Mouse (Mus musculus) megakaryocyte progenitor cell, adult 5-6 weeks (primary cell): ENCODE data around the gene Gm20388. TPM values are rescaled to one million over a fixed set of nuclear protein-coding genes. Genes with fewer than 3 reads are reported as not detected.

ENCODE experiments used
- ATAC-seq: replicated peaks from 2 replicates; pipeline ENCODE4 v1.8.0; 2016; ENCODE audit warnings: mild to moderate bottlenecking, moderate TSS enrichment, inconsistent platforms; ENCODE audit not compliant: poor library complexity
- total RNA-seq, 2 experiments: library from RNA; stranded (forward) in 1 of 2; stranded (reverse) in 1 of 2; fragments of 157-497, 149-512 nt in 1 of 2; fragments of 200-1000 nt in 1 of 2; gene quantifications; 2 replicates each; pipeline versions ENCODE4 v1.2.3 to v1.2.4; 2015 to 2017

Gm20388 gene
- total RNA-seq, 2 experiments from 2014 or later = 18.6 TPM; not detected in 1

- no peak for ATAC-seq
These were observed 988.3 kb downstream of the Gm20388 start for GRCm38 (mm10) chr8:120898828-120899407.

GRCm38 (mm10) chr8:120902346-120902745 lies 991.7 kb downstream of the Gm20388 start:
- no peak for ATAC-seq

DNA sequence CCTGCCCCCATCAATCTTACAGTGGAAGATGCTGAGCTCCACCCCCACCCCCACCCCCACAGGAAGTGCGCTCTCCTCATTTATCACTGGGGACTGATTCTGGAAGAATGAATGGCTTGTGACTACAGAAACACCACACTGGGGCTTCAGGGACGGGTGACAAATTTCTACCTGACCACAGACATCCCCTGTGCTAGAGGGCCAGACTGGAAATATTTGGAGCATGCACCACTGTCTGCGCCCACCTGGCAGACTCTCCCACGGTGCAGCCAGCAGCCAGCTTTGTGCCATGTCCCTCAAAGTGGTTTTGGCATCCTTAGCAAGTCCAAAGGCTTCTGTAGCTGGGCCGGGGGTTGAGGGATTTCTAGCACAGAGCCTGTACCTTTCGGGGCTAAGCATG lies 997.0 kb downstream of the Gm20388 start:
- ATAC-seq = no peak

- no peak for ATAC-seq
These were observed 1000.3 kb downstream of the Gm20388 start for GRCm38 (mm10) chr8:120910936-120911335.

DNA sequence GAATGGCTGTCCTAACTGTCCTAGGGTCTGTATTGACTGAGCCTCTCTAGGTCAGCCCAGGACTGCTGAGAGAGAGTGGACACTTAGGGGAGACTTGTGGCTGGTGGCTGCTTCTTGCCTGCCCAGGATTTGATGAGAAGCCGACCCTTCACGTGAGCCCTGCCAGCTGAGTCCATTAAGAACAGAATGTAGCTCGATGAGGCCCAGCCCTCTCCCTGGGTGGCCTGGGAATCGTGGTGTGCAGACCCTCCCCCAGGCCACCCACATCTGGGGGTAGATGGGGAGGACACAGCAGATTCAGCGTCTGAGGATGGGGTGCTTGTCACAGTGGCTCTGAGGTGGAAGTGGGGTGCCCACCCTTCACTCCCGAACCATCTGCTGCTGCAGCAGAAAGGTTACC lies 1001.8 kb downstream of the Gm20388 start:
- no peak for ATAC-seq

- no peak for ATAC-seq
These were observed 1006.3 kb downstream of the Gm20388 start for GRCm38 (mm10) chr8:120916831-120917435.

GRCm38 (mm10) chr8:120920527-120920926 lies 1009.9 kb downstream of the Gm20388 start:
- no peak for ATAC-seq

- no peak for ATAC-seq
These were observed 1015.6 kb downstream of the Gm20388 start for GRCm38 (mm10) chr8:120926201-120926600.

- no peak for ATAC-seq
These were observed 1017.4 kb downstream of the Gm20388 start for GRCm38 (mm10) chr8:120928082-120928481.

DNA sequence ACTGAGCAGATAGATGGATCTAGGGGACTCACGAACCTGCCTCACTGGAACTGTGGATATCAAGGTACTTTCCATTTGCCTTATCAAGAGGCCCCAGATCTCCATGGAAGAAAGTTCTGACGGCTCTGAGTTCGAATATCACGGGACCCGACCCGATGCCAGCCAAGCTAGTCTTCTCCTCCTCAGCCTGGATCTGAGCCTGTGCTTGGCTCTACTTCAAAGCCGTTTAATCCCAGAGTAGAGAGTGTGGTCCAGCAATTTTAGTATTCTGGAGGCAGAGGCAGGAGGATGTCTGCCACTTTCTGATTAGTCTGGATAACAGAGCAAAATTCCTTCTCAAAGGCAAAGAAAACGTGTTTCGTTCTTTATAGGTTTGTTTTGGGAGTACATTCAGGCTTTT lies 1024.0 kb downstream of the Gm20388 start:
- ATAC-seq = no peak

DNA sequence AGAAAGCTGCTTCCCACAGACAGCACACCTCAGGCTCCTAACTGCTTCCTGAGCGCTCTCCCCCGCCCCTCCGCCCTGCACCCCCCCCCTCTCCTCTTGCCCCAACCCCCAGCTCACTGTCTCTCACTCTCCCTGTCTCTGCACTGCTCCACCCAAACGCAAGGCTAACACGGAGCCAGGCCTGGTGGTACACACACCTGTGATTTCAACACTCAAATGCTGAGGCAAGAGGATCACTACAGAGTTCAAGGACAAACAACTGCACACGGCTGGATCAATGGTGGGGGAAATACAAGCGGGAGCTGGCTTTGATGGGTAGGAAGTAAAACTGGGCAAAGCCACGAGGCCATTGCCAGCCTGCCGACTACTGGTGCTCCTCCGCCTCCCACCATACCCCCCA lies 1026.0 kb downstream of the Gm20388 start:
- no peak for ATAC-seq

- ATAC-seq = no peak
These were observed 1026.8 kb downstream of the Gm20388 start for GRCm38 (mm10) chr8:120937474-120937873.

DNA sequence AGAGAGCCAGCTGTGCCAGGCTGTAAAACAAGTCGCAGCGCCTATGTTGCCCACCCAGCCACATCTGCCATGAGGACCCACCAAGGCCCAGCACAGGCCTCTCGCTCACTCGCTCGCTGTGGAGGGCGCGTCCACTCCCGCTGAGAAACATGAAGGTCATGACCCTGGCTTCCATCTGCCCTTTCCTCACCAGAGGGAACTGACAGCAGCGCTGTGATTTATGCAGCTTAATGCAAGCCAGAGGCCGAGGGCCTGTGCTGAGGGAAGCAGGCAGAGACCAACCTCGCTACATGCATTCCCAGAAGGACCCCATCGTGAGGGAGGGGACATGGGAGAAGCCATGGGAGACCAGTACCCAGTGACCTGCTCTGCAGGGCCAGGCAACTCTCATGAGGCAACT lies 1029.6 kb downstream of the Gm20388 start:
- no peak for ATAC-seq

DNA sequence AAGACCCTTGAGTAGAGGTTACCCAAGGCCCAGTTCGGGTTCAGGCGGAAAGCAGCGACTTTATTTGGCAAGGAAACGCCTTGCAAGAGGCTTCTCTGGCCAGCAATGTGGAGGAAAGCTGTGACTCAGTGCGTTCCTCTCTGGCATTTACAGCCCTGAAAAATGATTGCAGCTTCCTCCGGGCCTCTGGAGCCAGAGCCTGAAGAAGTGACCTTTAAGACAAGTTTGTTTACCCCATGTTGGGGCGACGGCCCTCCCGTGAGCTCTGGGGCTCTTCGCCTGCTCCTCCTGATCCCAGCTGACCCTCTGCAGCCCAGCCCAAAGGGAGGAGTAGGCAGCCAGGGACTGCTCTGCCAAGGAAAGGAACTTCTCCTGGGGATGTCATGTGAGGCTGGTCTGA lies 1036.6 kb downstream of the Gm20388 start:
- ATAC-seq = no peak

DNA sequence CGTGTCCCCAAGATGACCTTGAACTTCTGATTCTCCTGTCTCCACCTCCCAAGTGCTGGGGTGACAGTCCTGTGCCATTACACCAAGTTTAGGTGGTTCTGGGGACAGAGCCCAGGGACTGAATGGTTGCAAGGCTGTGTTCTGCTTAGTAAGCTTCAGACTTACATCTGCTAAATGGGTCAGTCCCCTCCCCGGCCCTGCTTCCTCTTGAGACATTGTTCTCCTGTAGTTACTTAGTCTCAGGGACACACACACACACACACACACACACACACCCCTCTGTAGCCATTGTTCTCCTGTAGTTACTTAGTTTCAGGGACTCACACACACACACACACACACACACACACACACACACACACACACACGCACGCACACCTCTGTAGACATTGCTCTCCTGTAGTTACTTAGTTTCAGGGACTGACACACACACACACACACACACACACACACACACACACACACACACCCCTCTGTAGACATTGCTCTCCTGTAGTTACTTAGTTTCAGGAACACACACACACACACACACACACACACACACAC lies 1037.5 kb downstream of the Gm20388 start:
- ATAC-seq = no peak

DNA sequence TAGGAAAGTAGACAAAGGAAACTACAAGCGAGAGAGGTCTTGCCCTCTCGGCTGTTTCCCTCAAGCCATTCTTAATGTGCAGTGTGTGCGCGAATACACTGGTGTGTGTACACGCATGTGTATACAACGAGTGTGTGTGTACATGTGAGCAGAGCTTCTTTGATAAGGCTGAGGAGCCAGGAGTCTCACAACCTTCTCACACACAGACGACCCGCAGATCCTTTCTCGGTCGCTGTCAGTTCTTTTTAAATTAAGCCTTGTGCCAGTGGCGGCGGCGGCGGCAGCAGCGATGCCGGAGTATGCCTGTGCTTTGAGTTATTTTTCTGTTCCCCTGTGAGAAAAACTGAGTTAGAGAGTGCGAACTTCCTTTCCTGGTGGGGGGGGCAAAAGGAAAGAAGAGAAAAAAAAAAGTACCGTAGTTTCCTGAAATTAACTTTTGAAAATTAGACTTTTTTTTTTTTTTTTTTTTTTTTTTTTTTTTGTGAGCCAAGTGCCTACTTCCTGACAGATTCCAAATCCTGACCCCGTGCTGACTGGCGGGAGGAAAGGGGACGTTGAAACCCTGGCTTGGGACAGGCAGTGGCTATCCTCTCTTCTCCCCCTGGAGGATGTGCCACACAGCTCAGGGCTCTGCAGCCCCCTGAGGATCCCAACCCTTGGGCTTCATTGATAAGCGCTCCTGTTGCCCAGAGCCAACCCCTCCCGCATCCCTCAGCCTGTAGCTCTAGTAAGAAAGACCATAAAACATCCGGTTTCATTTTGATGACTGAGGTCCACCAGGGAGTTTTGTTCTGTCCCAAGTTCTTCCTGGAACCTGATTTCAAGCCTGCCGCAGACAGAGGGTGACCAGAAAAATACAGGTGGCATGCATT lies 1038.2 kb downstream of the Gm20388 start:
- no peak for ATAC-seq

GRCm38 (mm10) chr8:120950674-120951218 lies 1040.1 kb downstream of the Gm20388 start:
- ATAC-seq = no peak

DNA sequence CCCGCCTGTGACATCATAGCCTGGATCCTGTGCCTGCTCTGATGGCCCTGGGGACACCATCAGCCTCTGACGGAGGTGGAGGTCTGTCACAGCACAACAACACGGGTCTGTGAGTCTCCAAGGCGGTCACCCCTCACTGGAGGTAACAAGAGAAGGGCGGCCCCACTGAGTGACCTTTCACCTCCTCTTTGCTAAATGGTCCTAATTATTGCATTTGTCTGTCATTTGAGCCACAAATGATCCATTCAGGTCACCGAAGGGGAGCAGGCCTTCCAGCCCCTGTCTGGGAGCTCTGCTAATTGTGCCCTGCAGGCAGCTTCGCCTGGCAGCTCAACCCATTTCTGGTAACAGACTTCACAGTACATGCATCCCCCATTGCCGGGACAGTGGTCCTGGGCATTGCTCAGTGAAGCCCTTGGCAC lies 1048.8 kb downstream of the Gm20388 start:
- no peak for ATAC-seq

- no peak for ATAC-seq
These were observed 1052.2 kb downstream of the Gm20388 start for GRCm38 (mm10) chr8:120962606-120963380.

- no peak for ATAC-seq
These were observed 1055.9 kb downstream of the Gm20388 start for GRCm38 (mm10) chr8:120966557-120966956.

- no peak for ATAC-seq
These were observed 1057.7 kb downstream of the Gm20388 start for GRCm38 (mm10) chr8:120968308-120968707.
